Mouse (Mus musculus): ENCODE measurements around the gene Cdh23. TPM values are rescaled to one million over a fixed set of nuclear protein-coding genes. Genes with fewer than 3 reads are reported as not detected.

Gene Cdh23
- total RNA-seq, 1 experiment: 2.3 TPM

GRCm38 (mm10) chr10:60735737-60736136 lies 39.4 kb upstream of the Cdh23 start:
- no peak for DNase-seq (ENCODE audit: low read depth, low spot score)
- no peak overlapping the region for H3K9ac ChIP-seq (ENCODE audit: insufficient read depth, low read depth, low read length, poor library complexity, severe bottlenecking)
- no peak overlapping the region for H3K4me3 ChIP-seq (ENCODE audit: insufficient read depth in 1 of 2, low read depth in 1 of 2, low read length in 2 of 2, poor library complexity in 1 of 2, severe bottlenecking in 1 of 2)
- H3K9me3 ChIP-seq (ENCODE audit: control insufficient read depth, insufficient read depth, low read depth, low read length): no peaks in the 10 kb centered on the region
- in situ Hi-C loops (cut with MboI; ENCODE audit: low sequenced_read_pairs in 2 of 2, unreplicated experiment in 2 of 2): no loop called here
- TF ChIP-seq CHD2 (IDR thresholded peaks at IDR 0.05; ENCODE audit: low read depth, low read length) (no peak), HCFC1 (IDR thresholded peaks at IDR 0.05; ENCODE audit: borderline replicate concordance, insufficient read depth, low read length) (no peak), ZNF384 (IDR thresholded peaks at IDR 0.05; ENCODE audit: low read depth, low read length) (no peak), MAFK (IDR thresholded peaks at IDR 0.05; ENCODE audit: insufficient read depth, low read depth, low read length) (no peak), ZC3H11A (IDR thresholded peaks at IDR 0.05; ENCODE audit: borderline replicate concordance, low read depth, low read length) (no peak)
- H3K4me1 ChIP-seq (ENCODE audit: control insufficient read depth in 2 of 2, insufficient read depth in 2 of 2, low read length in 2 of 2, poor library complexity in 1 of 2): peaks cover 2 to 12% of the 10 kb centered on the region in 2 experiments; a peak in 2 of 4 replicates
- no peak overlapping the region for H3K27ac ChIP-seq (ENCODE audit: insufficient read depth, low read depth, low read length, poor library complexity, severe bottlenecking)
- no peaks in the 10 kb centered on the region for H3K36me3 ChIP-seq (ENCODE audit: control insufficient read depth, insufficient read depth, low read length, poor library complexity, severe bottlenecking)

- H3K4me3 ChIP-seq (ENCODE audit: insufficient read depth in 1 of 2, low read depth in 1 of 2, low read length in 2 of 2, poor library complexity in 1 of 2, severe bottlenecking in 1 of 2): no peak overlapping the region
- no peaks in the 10 kb centered on the region for H3K36me3 ChIP-seq (ENCODE audit: control insufficient read depth, insufficient read depth, low read length, poor library complexity, severe bottlenecking)
- H3K27ac ChIP-seq (ENCODE audit: insufficient read depth, low read depth, low read length, poor library complexity, severe bottlenecking): no peak overlapping the region
- peaks cover 2 to 14% of the 10 kb centered on the region in 2 experiments; a peak in 2 of 4 replicates for H3K4me1 ChIP-seq (ENCODE audit: control insufficient read depth in 2 of 2, insufficient read depth in 2 of 2, low read length in 2 of 2, poor library complexity in 1 of 2)
- no peak overlapping the region for H3K9ac ChIP-seq (ENCODE audit: insufficient read depth, low read depth, low read length, poor library complexity, severe bottlenecking)
- in situ Hi-C loops (cut with MboI; ENCODE audit: low sequenced_read_pairs in 2 of 2, unreplicated experiment in 2 of 2): no loop called here
- DNase-seq (ENCODE audit: low read depth, low spot score): no peak
- H3K9me3 ChIP-seq (ENCODE audit: control insufficient read depth, insufficient read depth, low read depth, low read length): no peaks in the 10 kb centered on the region
- TF ChIP-seq HCFC1 (IDR thresholded peaks at IDR 0.05; ENCODE audit: borderline replicate concordance, insufficient read depth, low read length) (no peak), ZC3H11A (IDR thresholded peaks at IDR 0.05; ENCODE audit: borderline replicate concordance, low read depth, low read length) (no peak)
Measured at GRCm38 (mm10) chr10:60733471-60733870, 37.2 kb upstream of the Cdh23 start.

GRCm38 (mm10) chr10:60732397-60732861 lies 36.1 kb upstream of the Cdh23 start:
- in situ Hi-C loops (cut with MboI; ENCODE audit: low sequenced_read_pairs in 2 of 2, unreplicated experiment in 2 of 2): no loop called here
- DNase-seq (ENCODE audit: low read depth, low spot score): no peak
- no peak for TF ChIP-seq ZNF384 (IDR thresholded peaks at IDR 0.05; ENCODE audit: low read depth, low read length)
- TF ChIP-seq MAFK (IDR thresholded peaks at IDR 0.05; ENCODE audit: insufficient read depth, low read depth, low read length): no peak
- no peak for TF ChIP-seq HCFC1 (IDR thresholded peaks at IDR 0.05; ENCODE audit: borderline replicate concordance, insufficient read depth, low read length)
- TF ChIP-seq CHD2 (IDR thresholded peaks at IDR 0.05; ENCODE audit: low read depth, low read length): no peak
- no peak for TF ChIP-seq ZC3H11A (IDR thresholded peaks at IDR 0.05; ENCODE audit: borderline replicate concordance, low read depth, low read length)

GRCm38 (mm10) chr10:60731742-60732141 lies 35.5 kb upstream of the Cdh23 start:
- H3K4me1 ChIP-seq (ENCODE audit: control insufficient read depth in 2 of 2, insufficient read depth in 2 of 2, low read length in 2 of 2, poor library complexity in 1 of 2): peaks cover 2 to 28% of the 10 kb centered on the region in 2 experiments; a peak in 2 of 4 replicates
- no peaks in the 10 kb centered on the region for H3K9me3 ChIP-seq (ENCODE audit: control insufficient read depth, insufficient read depth, low read depth, low read length)
- H3K9ac ChIP-seq (ENCODE audit: insufficient read depth, low read depth, low read length, poor library complexity, severe bottlenecking): no peak overlapping the region
- in situ Hi-C loops (cut with MboI; ENCODE audit: low sequenced_read_pairs in 2 of 2, unreplicated experiment in 2 of 2): no loop called here
- TF ChIP-seq HCFC1 (IDR thresholded peaks at IDR 0.05; ENCODE audit: borderline replicate concordance, insufficient read depth, low read length) (no peak), ZNF384 (IDR thresholded peaks at IDR 0.05; ENCODE audit: low read depth, low read length) (no peak), CHD2 (IDR thresholded peaks at IDR 0.05; ENCODE audit: low read depth, low read length) (no peak), ZC3H11A (IDR thresholded peaks at IDR 0.05; ENCODE audit: borderline replicate concordance, low read depth, low read length) (no peak), MAFK (IDR thresholded peaks at IDR 0.05; ENCODE audit: insufficient read depth, low read depth, low read length) (no peak)
- no peaks in the 10 kb centered on the region for H3K36me3 ChIP-seq (ENCODE audit: control insufficient read depth, insufficient read depth, low read length, poor library complexity, severe bottlenecking)
- no peak overlapping the region for H3K27ac ChIP-seq (ENCODE audit: insufficient read depth, low read depth, low read length, poor library complexity, severe bottlenecking)
- H3K4me3 ChIP-seq (ENCODE audit: insufficient read depth in 1 of 2, low read depth in 1 of 2, low read length in 2 of 2, poor library complexity in 1 of 2, severe bottlenecking in 1 of 2): no peak overlapping the region
- DNase-seq (ENCODE audit: low read depth, low spot score): no peak

More at GRCm38 (mm10) chr10:60732397-60732861, 36.1 kb upstream of the Cdh23 start:
- peaks cover 2 to 21% of the 10 kb centered on the region in 2 experiments; a peak in 2 of 4 replicates for H3K4me1 ChIP-seq (ENCODE audit: control insufficient read depth in 2 of 2, insufficient read depth in 2 of 2, low read length in 2 of 2, poor library complexity in 1 of 2)
- no peaks in the 10 kb centered on the region for H3K36me3 ChIP-seq (ENCODE audit: control insufficient read depth, insufficient read depth, low read length, poor library complexity, severe bottlenecking)
- no peaks in the 10 kb centered on the region for H3K9me3 ChIP-seq (ENCODE audit: control insufficient read depth, insufficient read depth, low read depth, low read length)
- H3K27ac ChIP-seq (ENCODE audit: insufficient read depth, low read depth, low read length, poor library complexity, severe bottlenecking): no peak overlapping the region
- H3K9ac ChIP-seq (ENCODE audit: insufficient read depth, low read depth, low read length, poor library complexity, severe bottlenecking): no peak overlapping the region
- H3K4me3 ChIP-seq (ENCODE audit: insufficient read depth in 1 of 2, low read depth in 1 of 2, low read length in 2 of 2, poor library complexity in 1 of 2, severe bottlenecking in 1 of 2): no peak overlapping the region

- no peak for DNase-seq (ENCODE audit: low read depth, low spot score)
- no peak overlapping the region for H3K9ac ChIP-seq (ENCODE audit: insufficient read depth, low read depth, low read length, poor library complexity, severe bottlenecking)
- H3K4me3 ChIP-seq (ENCODE audit: insufficient read depth in 1 of 2, low read depth in 1 of 2, low read length in 2 of 2, poor library complexity in 1 of 2, severe bottlenecking in 1 of 2): no peak overlapping the region
- in situ Hi-C loops (cut with MboI; ENCODE audit: low sequenced_read_pairs in 2 of 2, unreplicated experiment in 2 of 2): no loop called here
- H3K36me3 ChIP-seq (ENCODE audit: control insufficient read depth, insufficient read depth, low read length, poor library complexity, severe bottlenecking): no peaks in the 10 kb centered on the region
- TF ChIP-seq HCFC1 (IDR thresholded peaks at IDR 0.05; ENCODE audit: borderline replicate concordance, insufficient read depth, low read length) (no peak), MAFK (IDR thresholded peaks at IDR 0.05; ENCODE audit: insufficient read depth, low read depth, low read length) (no peak), ZNF384 (IDR thresholded peaks at IDR 0.05; ENCODE audit: low read depth, low read length) (no peak), CHD2 (IDR thresholded peaks at IDR 0.05; ENCODE audit: low read depth, low read length) (no peak), ZC3H11A (IDR thresholded peaks at IDR 0.05; ENCODE audit: borderline replicate concordance, low read depth, low read length) (no peak)
- H3K9me3 ChIP-seq (ENCODE audit: control insufficient read depth, insufficient read depth, low read depth, low read length): no peaks in the 10 kb centered on the region
- H3K4me1 ChIP-seq (ENCODE audit: control insufficient read depth in 2 of 2, insufficient read depth in 2 of 2, low read length in 2 of 2, poor library complexity in 1 of 2): peaks cover 7 to 50% of the 10 kb centered on the region in 2 experiments; a peak in 3 of 4 replicates
- peak overlapping the region; percentile 71 for H3K27ac ChIP-seq (ENCODE audit: insufficient read depth, low read depth, low read length, poor library complexity, severe bottlenecking)
Measured at GRCm38 (mm10) chr10:60727301-60727700, 31.0 kb upstream of the Cdh23 start.
